Mouse (Mus musculus) liver, embryonic 12.5 days (tissue): ENCODE measurements at regions not wholly inside any gene's neighbourhood (a gene's known extent, or its start where the extent isn't known, plus 50 kb on each side); places are given as distances from the start of the nearest gene placed in this dataset.

Source experiments
- ATAC-seq: fragments of 200-750 bp; cut with Nextera tagmentation; 2 replicates; pipeline ENCODE4 v1.8.0; 2017; ENCODE audit warnings: moderate number of reproducible peaks, mild to moderate bottlenecking, moderate library complexity
- H3K27ac ChIP-seq: fragments of 300-500 bp; sonication (generic); 2 replicates; pipeline ENCODE4 v1.5.1; 2016; ENCODE audit warnings: mild to moderate bottlenecking
- H3K27me3 ChIP-seq: fragments of 300-500 bp; sonication (generic); replicated peaks from 2 replicates; pipeline ENCODE4 v1.6.1; 2016; ENCODE audit warnings: mild to moderate bottlenecking, moderate library complexity
- H3K36me3 ChIP-seq: fragments of 300-500 bp; sonication (generic); 2 replicates; pipeline ENCODE4 v1.6.1; 2016; ENCODE audit warnings: mild to moderate bottlenecking, moderate library complexity
- H3K4me1 ChIP-seq: fragments of 300-500 bp; sonication (generic); 2 replicates; pipeline ENCODE4 v1.6.1; 2016
- H3K4me2 ChIP-seq: fragments of 300-500 bp; sonication (generic); 2 replicates; pipeline ENCODE4 v1.6.1; 2016; ENCODE audit warnings: mild to moderate bottlenecking, moderate library complexity
- H3K4me3 ChIP-seq: fragments of 300-500 bp; sonication (generic); 2 replicates; pipeline ENCODE4 v1.5.1; 2016; ENCODE audit warnings: mild to moderate bottlenecking, moderate library complexity
- H3K9ac ChIP-seq: fragments of 300-500 bp; sonication (generic); 2 replicates; pipeline ENCODE4 v1.6.1; 2016; ENCODE audit warnings: mild to moderate bottlenecking, moderate library complexity
- H3K9me3 ChIP-seq: fragments of 300-500 bp; sonication (generic); replicated peaks from 2 replicates; pipeline ENCODE4 v1.6.1; 2016; ENCODE audit warnings: mild to moderate bottlenecking, moderate library complexity
- WGBS: fragments of 180-500 bp; shearing (Covaris S2); methylation state at CpG from one replicate; pipeline ENCODE4 v1.1.7; 2016; ENCODE audit not compliant: insufficient replicate concordance; 5-methylcytosine and 5-hydroxymethylcytosine counted together

- H3K9me3 ChIP-seq: peaks cover 29% of the 10 kb centered on the region
- WGBS: 72% methylated on average over 6 of the region's 6 CpGs
- no peak for ATAC-seq
- no peaks in the 10 kb centered on the region for H3K4me1 ChIP-seq
- H3K4me2 ChIP-seq: no peak overlapping the region
- no peak overlapping the region for H3K27ac ChIP-seq
- H3K27me3 ChIP-seq: no peaks in the 10 kb centered on the region
- no peak overlapping the region for H3K4me3 ChIP-seq
- H3K36me3 ChIP-seq: no peaks in the 10 kb centered on the region
- no peak overlapping the region for H3K9ac ChIP-seq
These were observed 213.4 kb upstream of the Zdhhc25 start for GRCm38 (mm10) chr15:88386711-88387110.

- Histone ChIP-seq H3K4me3 (no peak overlapping the region), H3K27ac (no peak overlapping the region), H3K27me3 (no peaks in the 10 kb centered on the region), H3K4me2 (no peak overlapping the region), H3K9ac (no peak overlapping the region), H3K9me3 (peaks cover 16% of the 10 kb centered on the region), H3K4me1 (no peaks in the 10 kb centered on the region), H3K36me3 (no peaks in the 10 kb centered on the region)
- no peak for ATAC-seq
- WGBS: 71% methylated on average over 15 of the region's 15 CpGs
These were observed 208.3 kb upstream of the Zdhhc25 start for GRCm38 (mm10) chr15:88391822-88392221.

- peaks cover 4% of the 10 kb centered on the region; the same call in 1 of the 2 replicates for H3K9me3 ChIP-seq
- no peaks in the 10 kb centered on the region for H3K36me3 ChIP-seq
- H3K4me1 ChIP-seq: no peaks in the 10 kb centered on the region
- ATAC-seq: no peak
- 54% methylated on average over 5 of the region's 5 CpGs for WGBS
- H3K27me3 ChIP-seq: no peaks in the 10 kb centered on the region
- no peak overlapping the region for H3K27ac ChIP-seq
- no peak overlapping the region for H3K4me3 ChIP-seq
- H3K4me2 ChIP-seq: no peak overlapping the region
- no peak overlapping the region for H3K9ac ChIP-seq
These were observed 201.0 kb upstream of the Zdhhc25 start for GRCm38 (mm10) chr15:88399064-88399463.

- no peak for ATAC-seq
These were observed 200.1 kb upstream of the Zdhhc25 start for GRCm38 (mm10) chr15:88399989-88400388.

GRCm38 (mm10) chr15:88400787-88401186 is 199.3 kb upstream of the Zdhhc25 start:
- no peak for ATAC-seq
- no peak overlapping the region for H3K9ac ChIP-seq
- no peaks in the 10 kb centered on the region for H3K4me1 ChIP-seq
- H3K9me3 ChIP-seq: 0 out of 2 replicates have a peak, but pooled peaks cover 11% of the 10 kb centered on the region
- H3K36me3 ChIP-seq: no peaks in the 10 kb centered on the region
- H3K4me2 ChIP-seq: no peak overlapping the region
- no peak overlapping the region for H3K4me3 ChIP-seq
- WGBS: 54% methylated on average over 9 of the region's 9 CpGs
- H3K27ac ChIP-seq: no peak overlapping the region
- H3K27me3 ChIP-seq: no peaks in the 10 kb centered on the region

More at GRCm38 (mm10) chr15:88399989-88400388, 200.1 kb upstream of the Zdhhc25 start:
- Histone ChIP-seq H3K4me1 (no peaks in the 10 kb centered on the region), H3K9ac (no peak overlapping the region), H3K27ac (no peak overlapping the region), H3K4me2 (no peak overlapping the region), H3K9me3 (0 out of 2 replicates have a peak, but pooled peaks cover 3% of the 10 kb centered on the region), H3K27me3 (no peaks in the 10 kb centered on the region), H3K4me3 (no peak overlapping the region), H3K36me3 (no peaks in the 10 kb centered on the region)
- 47% methylated on average over 12 of the region's 12 CpGs for WGBS

GRCm38 (mm10) chr15:88408461-88409379 is 191.4 kb upstream of the Zdhhc25 start:
- Histone ChIP-seq H3K9ac (no peak overlapping the region), H3K27me3 (no peaks in the 10 kb centered on the region), H3K36me3 (no peaks in the 10 kb centered on the region), H3K4me3 (no peak overlapping the region), H3K9me3 (peaks cover 47% of the 10 kb centered on the region), H3K4me2 (no peak overlapping the region), H3K4me1 (no peaks in the 10 kb centered on the region), H3K27ac (no peak overlapping the region)
- WGBS: 74% methylated on average over 20 of the region's 20 CpGs
- no peak for ATAC-seq

- Histone ChIP-seq H3K4me3 (no peak overlapping the region), H3K9me3 (peaks cover 72% of the 10 kb centered on the region), H3K4me2 (no peak overlapping the region), H3K36me3 (no peaks in the 10 kb centered on the region), H3K4me1 (no peaks in the 10 kb centered on the region), H3K27me3 (no peaks in the 10 kb centered on the region), H3K9ac (no peak overlapping the region), H3K27ac (no peak overlapping the region)
- 48% methylated on average over 4 of the region's 4 CpGs for WGBS
- ATAC-seq: no peak
These were observed 185.9 kb upstream of the Zdhhc25 start for GRCm38 (mm10) chr15:88414206-88414605.

- no peak overlapping the region for H3K4me2 ChIP-seq
- H3K9me3 ChIP-seq: peaks cover 76% of the 10 kb centered on the region
- no peak for ATAC-seq
- H3K9ac ChIP-seq: no peak overlapping the region
- no peak overlapping the region for H3K4me3 ChIP-seq
- 51% methylated on average over 8 of the region's 8 CpGs for WGBS
- H3K36me3 ChIP-seq: no peaks in the 10 kb centered on the region
- H3K4me1 ChIP-seq: no peaks in the 10 kb centered on the region
- no peak overlapping the region for H3K27ac ChIP-seq
- H3K27me3 ChIP-seq: no peaks in the 10 kb centered on the region
These were observed 181.2 kb upstream of the Zdhhc25 start for GRCm38 (mm10) chr15:88418881-88419280.

GRCm38 (mm10) chr15:88428441-88428840 is 171.7 kb upstream of the Zdhhc25 start:
- no peak for ATAC-seq
- no peaks in the 10 kb centered on the region for H3K27me3 ChIP-seq
- H3K36me3 ChIP-seq: no peaks in the 10 kb centered on the region
- WGBS: 66% methylated on average over 7 of the region's 7 CpGs
- H3K4me3 ChIP-seq: no peak overlapping the region
- no peaks in the 10 kb centered on the region for H3K4me1 ChIP-seq
- H3K27ac ChIP-seq: no peak overlapping the region
- peaks cover 70% of the 10 kb centered on the region for H3K9me3 ChIP-seq
- H3K4me2 ChIP-seq: no peak overlapping the region
- H3K9ac ChIP-seq: no peak overlapping the region

- H3K9me3 ChIP-seq: peaks cover 75% of the 10 kb centered on the region
- no peaks in the 10 kb centered on the region for H3K4me1 ChIP-seq
- no peak for ATAC-seq
- no peaks in the 10 kb centered on the region for H3K27me3 ChIP-seq
- WGBS: 55% methylated on average over 6 of the region's 7 CpGs
- H3K4me2 ChIP-seq: no peak overlapping the region
- H3K9ac ChIP-seq: no peak overlapping the region
- no peaks in the 10 kb centered on the region for H3K36me3 ChIP-seq
- no peak overlapping the region for H3K27ac ChIP-seq
- no peak overlapping the region for H3K4me3 ChIP-seq
These were observed 169.2 kb upstream of the Zdhhc25 start for GRCm38 (mm10) chr15:88430941-88431340.

GRCm38 (mm10) chr15:88448272-88448671 is 151.8 kb upstream of the Zdhhc25 start:
- Histone ChIP-seq H3K27me3 (no peaks in the 10 kb centered on the region), H3K4me2 (no peak overlapping the region), H3K9me3 (peaks cover 16% of the 10 kb centered on the region), H3K4me3 (no peak overlapping the region), H3K27ac (no peak overlapping the region), H3K4me1 (no peaks in the 10 kb centered on the region), H3K9ac (no peak overlapping the region), H3K36me3 (no peaks in the 10 kb centered on the region)
- WGBS: 53% methylated on average over 4 of the region's 4 CpGs
- no peak for ATAC-seq

- Histone ChIP-seq H3K4me2 (no peak overlapping the region), H3K27me3 (no peaks in the 10 kb centered on the region), H3K9ac (no peak overlapping the region), H3K4me3 (no peak overlapping the region), H3K27ac (no peak overlapping the region), H3K36me3 (no peaks in the 10 kb centered on the region), H3K4me1 (no peaks in the 10 kb centered on the region), H3K9me3 (peaks cover 15% of the 10 kb centered on the region)
- no peak for ATAC-seq
- WGBS: 68% methylated on average over 6 of the region's 6 CpGs
These were observed 148.9 kb upstream of the Zdhhc25 start for GRCm38 (mm10) chr15:88451241-88451640.
